Mouse (Mus musculus): Measurements from ENCODE around the gene Zfp784.

GRCm38 (mm10) chr7:4988250-4988649, 50.0 kb downstream of the Zfp784 start:
- TF ChIP-seq POLR2A (IDR thresholded peaks at IDR 0.05; ENCODE audit: borderline replicate concordance, control insufficient read depth, low read depth, low read length): no peak
- TF ChIP-seq CTCF (IDR thresholded peaks at IDR 0.05; ENCODE audit: control insufficient read depth, insufficient read depth, low read length): no peak
